Mouse (Mus musculus) MEL (cell line): ENCODE data around the gene Chd2. TPM values are rescaled to one million over a fixed set of nuclear protein-coding genes. Genes with fewer than 3 reads are reported as not detected.

Experiments used
- DNase-seq: peaks from one replicate; pipeline ENCODE4 v3.0.0; 2011; ENCODE audit warnings: low read depth, low spot score
- H3K27ac ChIP-seq: 2 replicates; pipeline ENCODE4 v1.5.1; 2012; ENCODE audit warnings: low read depth, mild to moderate bottlenecking, control low read depth, low read length, moderate library complexity; ENCODE audit not compliant: control insufficient read depth
- H3K27me3 ChIP-seq, 2 experiments: fragments of 150-350 bp in 1 of 2; sonication (generic) in 1 of 2; 2 replicates each; pipeline ENCODE4 v1.6.1; 2012; ENCODE audit warnings: low read length in 2 of 2, mild to moderate bottlenecking in 2 of 2, improper control_type of control experiment in 1 of 2, moderate library complexity in 1 of 2; ENCODE audit not compliant: insufficient read depth in 2 of 2, control insufficient read depth in 1 of 2
- H3K36me3 ChIP-seq, 2 experiments: 2 replicates each; pipeline ENCODE4 v1.6.1; 2012 to 2014; ENCODE audit warnings: low read length in 2 of 2, improper control_type of control experiment in 1 of 2, inconsistent platforms in 1 of 2, mild to moderate bottlenecking in 1 of 2; ENCODE audit not compliant: insufficient read depth in 2 of 2, control insufficient read depth in 1 of 2
- H3K4me1 ChIP-seq, 2 experiments: fragments of 150-350 bp in 1 of 2; sonication (generic) in 1 of 2; 2 replicates each; pipeline ENCODE4 v1.6.1; 2012; ENCODE audit warnings: low read length in 2 of 2, improper control_type of control experiment in 1 of 2, mild to moderate bottlenecking in 1 of 2; ENCODE audit not compliant: insufficient read depth in 2 of 2, control insufficient read depth in 1 of 2
- H3K4me3 ChIP-seq, 2 experiments: fragments of 150-350 bp in 1 of 2; sonication (generic) in 1 of 2; 2 replicates each; pipeline ENCODE4 v1.5.1; 2012; ENCODE audit warnings: low read depth in 2 of 2, low read length in 2 of 2, mild to moderate bottlenecking in 2 of 2, moderate library complexity in 2 of 2, control low read depth in 1 of 2, improper control_type of control experiment in 1 of 2; ENCODE audit not compliant: control insufficient read depth in 1 of 2, insufficient read depth in 1 of 2
- H3K79me2 ChIP-seq: 2 replicates; pipeline ENCODE4 v1.6.1; 2012; ENCODE audit warnings: mild to moderate bottlenecking, low read length, moderate library complexity; ENCODE audit not compliant: control insufficient read depth, poor library complexity, insufficient read depth
- H3K9ac ChIP-seq: 2 replicates; pipeline ENCODE4 v1.6.1; 2012; ENCODE audit warnings: low read depth, mild to moderate bottlenecking, control low read depth, low read length, moderate library complexity; ENCODE audit not compliant: control insufficient read depth, poor library complexity, severe bottlenecking
- H3K9me3 ChIP-seq: fragments of 150-350 bp; sonication (generic); replicated peaks from 2 replicates; pipeline ENCODE4 v1.6.1; 2012; ENCODE audit warnings: mild to moderate bottlenecking, low read length, improper control_type of control experiment, moderate library complexity; ENCODE audit not compliant: insufficient read depth
- BHLHE40 ChIP-seq: IDR thresholded peaks from 2 replicates; pipeline ENCODE4 v1.6.1; 2012; ENCODE audit warnings: low read depth, mild to moderate bottlenecking, inconsistent platforms, low read length, improper control_type of control experiment, borderline replicate concordance
- CHD1 ChIP-seq: IDR thresholded peaks from 2 replicates; pipeline ENCODE4 v1.6.1; 2012; ENCODE audit warnings: low read depth, mild to moderate bottlenecking, inconsistent platforms, low read length, improper control_type of control experiment
- CHD2 ChIP-seq: IDR thresholded peaks from 2 replicates; pipeline ENCODE4 v1.6.1; 2011; ENCODE audit warnings: low read length, improper control_type of control experiment
- CTCF ChIP-seq, 3 experiments: IDR thresholded peaks in 2 of 3; conservative IDR thresholded peaks in 1 of 3; 2 replicates each; pipeline ENCODE4 v1.5.1; 2011 to 2012; ENCODE audit warnings: low read length in 3 of 3, low read depth in 2 of 3, mild to moderate bottlenecking in 2 of 3, improper control_type of control experiment in 1 of 3, inconsistent platforms in 1 of 3, mixed read lengths in 1 of 3, moderate library complexity in 1 of 3; ENCODE audit not compliant: control insufficient read depth in 1 of 3, insufficient read depth in 1 of 3, poor library complexity in 1 of 3, severe bottlenecking in 1 of 3
- E2F4 ChIP-seq: IDR thresholded peaks from 2 replicates; pipeline ENCODE4 v1.6.1; 2011; ENCODE audit warnings: low read depth, low read length, improper control_type of control experiment, borderline replicate concordance
- GABPA ChIP-seq: IDR thresholded peaks from 2 replicates; pipeline ENCODE4 v1.6.1; 2012; ENCODE audit warnings: low read depth, mild to moderate bottlenecking, inconsistent platforms, low read length, improper control_type of control experiment, moderate library complexity
- GATA1 ChIP-seq: IDR thresholded peaks from 2 replicates; pipeline ENCODE4 v1.6.1; 2011; ENCODE audit warnings: low read depth, low read length, improper control_type of control experiment
- HCFC1 ChIP-seq: IDR thresholded peaks from 2 replicates; pipeline ENCODE4 v1.6.1; 2012; ENCODE audit warnings: low read depth, mild to moderate bottlenecking, inconsistent platforms, low read length, improper control_type of control experiment, moderate library complexity
- KAT2A ChIP-seq: conservative IDR thresholded peaks from 2 replicates; pipeline ENCODE4 v1.6.1; 2012; ENCODE audit warnings: low read depth, low read length, improper control_type of control experiment, inconsistent platforms
- MAZ ChIP-seq: IDR thresholded peaks from 2 replicates; pipeline ENCODE4 v1.6.1; 2012; ENCODE audit warnings: low read depth, mild to moderate bottlenecking, inconsistent platforms, low read length, improper control_type of control experiment
- MXI1 ChIP-seq: IDR thresholded peaks from 2 replicates; pipeline ENCODE4 v1.6.1; 2011; ENCODE audit warnings: mild to moderate bottlenecking, low read depth, low read length, improper control_type of control experiment
- MYB ChIP-seq: IDR thresholded peaks from 2 replicates; pipeline ENCODE4 v1.6.1; 2011; ENCODE audit warnings: mild to moderate bottlenecking, low read depth, low read length, improper control_type of control experiment
- MYC ChIP-seq: IDR thresholded peaks from 2 replicates; pipeline ENCODE4 v1.6.1; 2011; ENCODE audit warnings: low read depth, mild to moderate bottlenecking, low read length, improper control_type of control experiment, moderate library complexity
- NRF1 ChIP-seq: IDR thresholded peaks from 2 replicates; pipeline ENCODE4 v1.6.1; 2014; ENCODE audit warnings: low read depth, mild to moderate bottlenecking, inconsistent platforms, low read length, improper control_type of control experiment, moderate library complexity; ENCODE audit not compliant: poor library complexity, insufficient read depth, severe bottlenecking
- POLR2A ChIP-seq, 2 experiments: IDR thresholded peaks; 2 replicates each; pipeline ENCODE4 v1.6.1; 2011 to 2012; ENCODE audit warnings: low read length in 2 of 2, mild to moderate bottlenecking in 2 of 2, control low read depth in 1 of 2, improper control_type of control experiment in 1 of 2, low read depth in 1 of 2, moderate library complexity in 1 of 2; ENCODE audit not compliant: control insufficient read depth in 1 of 2, insufficient read depth in 1 of 2, poor library complexity in 1 of 2
- POLR2AphosphoS5 ChIP-seq: IDR thresholded peaks from 2 replicates; pipeline ENCODE4 v1.6.1; 2012; ENCODE audit warnings: low read depth, borderline replicate concordance, mild to moderate bottlenecking, inconsistent platforms, low read length, moderate library complexity, mixed read lengths
- RAD21 ChIP-seq: IDR thresholded peaks from 2 replicates; pipeline ENCODE4 v1.6.1; 2011; ENCODE audit warnings: mild to moderate bottlenecking, low read depth, low read length, improper control_type of control experiment
- RCOR1 ChIP-seq: IDR thresholded peaks from 2 replicates; pipeline ENCODE4 v1.6.1; 2012; ENCODE audit warnings: low read depth, mild to moderate bottlenecking, inconsistent platforms, low read length, improper control_type of control experiment
- SMC3 ChIP-seq: IDR thresholded peaks from 2 replicates; pipeline ENCODE4 v1.6.1; 2011; ENCODE audit warnings: low read depth, low read length, improper control_type of control experiment
- TAL1 ChIP-seq: IDR thresholded peaks from 2 replicates; pipeline ENCODE4 v1.6.1; 2012; ENCODE audit warnings: mild to moderate bottlenecking, inconsistent platforms, low read length, moderate library complexity, mixed read lengths
- TBP ChIP-seq: IDR thresholded peaks from 2 replicates; pipeline ENCODE4 v1.8.0; 2011; ENCODE audit warnings: low read depth, low read length, improper control_type of control experiment
- ZC3H11A ChIP-seq: IDR thresholded peaks from 2 replicates; pipeline ENCODE4 v1.6.1; 2012; ENCODE audit warnings: low read depth, mild to moderate bottlenecking, inconsistent platforms, low read length, improper control_type of control experiment
- ZKSCAN1 ChIP-seq: IDR thresholded peaks from 2 replicates; pipeline ENCODE4 v1.6.1; 2012; ENCODE audit warnings: low read depth, mild to moderate bottlenecking, inconsistent platforms, low read length, improper control_type of control experiment, moderate library complexity
- ZNF384 ChIP-seq: IDR thresholded peaks from 2 replicates; pipeline ENCODE4 v1.6.1; 2012; ENCODE audit warnings: low read depth, mild to moderate bottlenecking, inconsistent platforms, low read length, improper control_type of control experiment
- polyA plus RNA-seq, 2 experiments: library from polyadenylated mRNA; stranded (reverse) in 1 of 2; unstranded in 1 of 2; fragments of >175 nt in 1 of 2; fragments of >200 nt in 1 of 2; gene quantifications; 2 replicates each; pipeline versions ENCODE4 v1.2.1 to v1.2.4; 2012; ENCODE audit warnings: low replicate concordance in 2 of 2, low read depth in 1 of 2; ENCODE audit not compliant: insufficient read length in 2 of 2, insufficient read depth in 1 of 2, missing spikeins in 1 of 2
- total RNA-seq: library from RNA; depleted of rRNA; stranded (reverse); fragments of 300-350 nt; gene quantifications from 2 replicates; pipeline ENCODE4 v1.2.3, GENCODE M21; 2012

The Chd2 gene
- total and polyA plus RNA-seq, 3 experiments, result 9.9 to 275 (median 21.4) TPM

- no peaks in the 10 kb centered on the region for H3K79me2 ChIP-seq
- H3K4me3 ChIP-seq, result no peak overlapping the region
- no peak for DNase-seq
- H3K27ac ChIP-seq, result no peak overlapping the region
- TF ChIP-seq BHLHE40 (no peak), E2F4 (no peak), SMC3 (no peak), RAD21 (no peak), MXI1 (no peak), TAL1 (no peak), CHD1 (no peak), GABPA (no peak), TBP (no peak), NRF1 (no peak), ZC3H11A (no peak), CHD2 (no peak), MAZ (no peak), MYB (no peak)
- no peaks in the 10 kb centered on the region for H3K27me3 ChIP-seq
- no peaks in the 10 kb centered on the region for H3K4me1 ChIP-seq
- H3K9ac ChIP-seq, result no peak overlapping the region
- no peaks in the 10 kb centered on the region for H3K9me3 ChIP-seq
- peaks cover 0 to 20% of the 10 kb centered on the region in 2 experiments; a peak in 2 of 4 replicates for H3K36me3 ChIP-seq
Observed at GRCm38 (mm10) chr7:73434336-73434677, 107.3 kb downstream of the Chd2 start.

- Histone ChIP-seq H3K4me3 (no peak overlapping the region), H3K9ac (no peak overlapping the region), H3K27me3 (no peaks in the 10 kb centered on the region), H3K9me3 (no peaks in the 10 kb centered on the region), H3K36me3 (peaks cover 0 to 15% of the 10 kb centered on the region in 2 experiments; a peak in 2 of 4 replicates), H3K79me2 (no peaks in the 10 kb centered on the region), H3K27ac (no peak overlapping the region), H3K4me1 (no peaks in the 10 kb centered on the region)
- TF ChIP-seq MXI1 (no peak), ZNF384 (no peak), CHD2 (no peak), GATA1 (no peak), POLR2AphosphoS5 (no peak), CTCF (IDR thresholded peaks at IDR 0.05 in 2 of 3, conservative IDR thresholded peaks at IDR 0.05 in 1 of 3; ENCODE audit: control insufficient read depth in 1 of 3, insufficient read depth in 1 of 3, low read depth in 2 of 3, low read length in 3 of 3, poor library complexity in 1 of 3, severe bottlenecking in 1 of 3) (no peak), MYC (no peak), HCFC1 (no peak), MAZ (no peak), ZC3H11A (no peak), POLR2A (IDR thresholded peaks at IDR 0.05; ENCODE audit: control insufficient read depth in 1 of 2, insufficient read depth in 1 of 2, low read depth in 1 of 2, low read length in 2 of 2, poor library complexity in 1 of 2) (no peak), MYB (no peak), ZKSCAN1 (no peak), KAT2A (no peak), RCOR1 (no peak), BHLHE40 (no peak), CHD1 (no peak)
- DNase-seq, result no peak
Observed at GRCm38 (mm10) chr7:73433637-73434335, 107.8 kb downstream of the Chd2 start.
